Mouse (Mus musculus) erythroblast, embryonic 14.5 days (primary cell): ENCODE data around the gene Cenpp.

Experiments
- GATA1 ChIP-seq: IDR thresholded peaks from 2 replicates; pipeline ENCODE4 v1.6.1; 2012; ENCODE audit warnings: low read length, inconsistent platforms, mixed read lengths
- TAL1 ChIP-seq: IDR thresholded peaks from 3 replicates; pipeline ENCODE4 v1.6.1; 2012; ENCODE audit warnings: low read length, inconsistent platforms, mixed read lengths

DNA sequence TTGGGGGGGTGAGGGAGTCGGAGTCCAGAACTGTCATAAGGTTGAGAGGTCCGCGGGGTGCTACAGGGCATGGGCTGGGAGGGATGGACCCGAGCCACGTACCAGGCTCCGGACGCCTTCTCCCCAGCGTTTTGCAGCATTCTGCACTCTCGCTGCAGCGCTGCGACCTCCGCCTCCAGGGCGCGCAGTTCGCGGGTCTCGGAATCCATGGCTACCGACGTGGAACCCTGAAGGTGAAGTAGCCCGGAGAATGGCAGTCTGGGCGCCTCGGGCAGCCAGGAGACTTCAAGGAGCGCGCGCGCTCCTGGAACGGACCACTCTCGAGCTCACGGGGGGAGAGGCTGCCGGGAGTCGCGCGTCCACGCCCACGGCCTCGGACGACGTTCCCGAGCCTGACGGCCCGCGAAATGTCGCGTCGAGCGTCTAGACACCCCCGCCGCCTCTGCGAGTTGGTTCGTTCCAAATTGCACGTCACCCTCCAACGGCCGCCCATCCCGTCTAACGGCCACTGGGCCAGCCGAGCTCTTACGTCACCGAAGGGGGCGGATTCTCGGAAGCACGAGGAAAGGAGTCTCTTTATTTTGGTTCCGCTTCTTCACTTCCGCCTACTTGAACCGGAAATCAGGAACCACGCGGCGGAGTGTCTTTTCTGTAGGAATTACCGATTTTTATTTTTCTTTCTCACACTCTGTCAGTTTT, at the start of gene Cenpp, which contains the start of gene Nol8:
- TF ChIP-seq TAL1: no peak
- TF ChIP-seq GATA1: no peak
